Mouse (Mus musculus): ENCODE measurements around the gene Rep15. TPM values are rescaled to one million over a fixed set of nuclear protein-coding genes. Genes with fewer than 3 reads are reported as not detected.
A peak's percentile ranks its signal among the peaks of the same experiment; 100 is the strongest.

Rep15 gene
- polyA plus RNA-seq, 1 experiment from 2014 or later, result 0.90 TPM

- Histone ChIP-seq H3K27ac (peak within 1 kb of the TSS; percentile 88), H3K4me1 (peaks cover 21% of the 10 kb centered on the region), H3K27me3 (0 out of 2 replicates have a peak, but pooled peaks cover 5% of the 10 kb centered on the region), H3K9ac (peak within 1 kb of the TSS; percentile 86), H3K9me3 (replicated peaks) (no peaks in the 10 kb centered on the region), H3K4me2 (replicated peaks) (peak within 1 kb of the TSS; percentile 66), H3K4me3 (peak within 1 kb of the TSS; percentile 91), H3K36me3 (0 out of 2 replicates have a peak, but pooled peaks cover 16% of the 10 kb centered on the region)
- peak; percentile 100 for ATAC-seq (ENCODE audit: low FRiP score)
- 3% methylated on average over 66 of the region's 66 CpGs for WGBS
These were observed 10.2 kb downstream of the Rep15 start, which contains the start of gene Mrps35 for GRCm38 (mm10) chr6:147042291-147043290. Gene Mrps35, plus strand, starts transcription at chr6:147042764.

- H3K27ac ChIP-seq, result no peak overlapping the region
These were observed 11.2 kb downstream of the Rep15 start for GRCm38 (mm10) chr6:147043633-147044032.

GRCm38 (mm10) chr6:147049239-147049805, 16.9 kb downstream of the Rep15 start:
- Histone ChIP-seq H3K27me3 (no peaks in the 10 kb centered on the region), H3K4me1 (peaks cover 5% of the 10 kb centered on the region), H3K9me3 (replicated peaks) (no peaks in the 10 kb centered on the region), H3K36me3 (peaks cover 69% of the 10 kb centered on the region), H3K4me2 (replicated peaks) (no peak overlapping the region), H3K27ac (no peak overlapping the region), H3K4me3 (no peak overlapping the region), H3K9ac (no peak overlapping the region)
- no peak for ATAC-seq (ENCODE audit: low FRiP score)
- WGBS, result 96% methylated on average over 13 of the region's 13 CpGs

More at GRCm38 (mm10) chr6:147043633-147044032, 11.2 kb downstream of the Rep15 start:
- H3K36me3 ChIP-seq, result peaks cover 25% of the 10 kb centered on the region
- H3K9me3 ChIP-seq (replicated peaks), result no peaks in the 10 kb centered on the region
- ATAC-seq (ENCODE audit: low FRiP score), result no peak
- 59% methylated on average over 7 of the region's 7 CpGs for WGBS
- 0 out of 2 replicates have a peak, but pooled peaks cover 5% of the 10 kb centered on the region for H3K27me3 ChIP-seq
- H3K9ac ChIP-seq, result peak overlapping the region; percentile 86
- H3K4me3 ChIP-seq, result peak overlapping the region; percentile 91
- H3K4me2 ChIP-seq (replicated peaks), result peak overlapping the region; percentile 66
- peaks cover 21% of the 10 kb centered on the region for H3K4me1 ChIP-seq

GRCm38 (mm10) chr6:147051666-147052065, 19.3 kb downstream of the Rep15 start:
- Histone ChIP-seq H3K36me3 (peaks cover 79% of the 10 kb centered on the region), H3K9me3 (replicated peaks) (no peaks in the 10 kb centered on the region), H3K27ac (no peak overlapping the region), H3K4me2 (replicated peaks) (no peak overlapping the region), H3K4me3 (no peak overlapping the region), H3K4me1 (no peaks in the 10 kb centered on the region), H3K27me3 (no peaks in the 10 kb centered on the region), H3K9ac (no peak overlapping the region)
- WGBS, result 92% methylated on average over 8 of the region's 8 CpGs
- ATAC-seq (ENCODE audit: low FRiP score), result no peak

- Histone ChIP-seq H3K27ac (no peak overlapping the region), H3K4me3 (no peak overlapping the region), H3K36me3 (peaks cover 77% of the 10 kb centered on the region), H3K9me3 (replicated peaks) (no peaks in the 10 kb centered on the region), H3K4me2 (replicated peaks) (no peak overlapping the region), H3K27me3 (no peaks in the 10 kb centered on the region), H3K9ac (no peak overlapping the region), H3K4me1 (no peaks in the 10 kb centered on the region)
- 90% methylated on average over 9 of the region's 9 CpGs for WGBS
- no peak for ATAC-seq (ENCODE audit: low FRiP score)
These were observed 20.1 kb downstream of the Rep15 start for GRCm38 (mm10) chr6:147052440-147052839.

GRCm38 (mm10) chr6:147053785-147054646, 21.6 kb downstream of the Rep15 start:
- no peaks in the 10 kb centered on the region for H3K4me1 ChIP-seq
- no peaks in the 10 kb centered on the region for H3K9me3 ChIP-seq (replicated peaks)
- H3K4me3 ChIP-seq, result no peak overlapping the region
- H3K36me3 ChIP-seq, result peaks cover 69% of the 10 kb centered on the region
- no peaks in the 10 kb centered on the region for H3K27me3 ChIP-seq
- ATAC-seq (ENCODE audit: low FRiP score), result no peak
- H3K27ac ChIP-seq, result no peak overlapping the region
- H3K9ac ChIP-seq, result no peak overlapping the region
- no peak overlapping the region for H3K4me2 ChIP-seq (replicated peaks)
- 84% methylated on average over 19 of the region's 19 CpGs for WGBS

- no peaks in the 10 kb centered on the region for H3K4me1 ChIP-seq
- no peak overlapping the region for H3K27ac ChIP-seq
- no peaks in the 10 kb centered on the region for H3K27me3 ChIP-seq
- WGBS, result 93% methylated on average over 10 of the region's 10 CpGs
- H3K4me2 ChIP-seq (replicated peaks), result no peak overlapping the region
- no peak overlapping the region for H3K9ac ChIP-seq
- H3K36me3 ChIP-seq, result peaks cover 59% of the 10 kb centered on the region
- no peak overlapping the region for H3K4me3 ChIP-seq
- no peaks in the 10 kb centered on the region for H3K9me3 ChIP-seq (replicated peaks)
- no peak for ATAC-seq (ENCODE audit: low FRiP score)
These were observed 23.1 kb downstream of the Rep15 start for GRCm38 (mm10) chr6:147055374-147055977.

- 65% methylated on average over 7 of the region's 7 CpGs for WGBS
These were observed 26.9 kb downstream of the Rep15 start for GRCm38 (mm10) chr6:147059326-147059725.

GRCm38 (mm10) chr6:147061630-147062029, 29.2 kb downstream of the Rep15 start:
- Histone ChIP-seq H3K4me1 (no peaks in the 10 kb centered on the region), H3K9ac (no peak overlapping the region), H3K4me3 (no peak overlapping the region), H3K27ac (no peak overlapping the region), H3K36me3 (peaks cover 55% of the 10 kb centered on the region), H3K9me3 (replicated peaks) (no peaks in the 10 kb centered on the region), H3K4me2 (replicated peaks) (no peak overlapping the region), H3K27me3 (no peaks in the 10 kb centered on the region)
- 0 out of 2 replicates have a peak, but pooled peaks have one; percentile 13 for ATAC-seq (ENCODE audit: low FRiP score)
- 86% methylated on average over 9 of the region's 9 CpGs for WGBS

More at GRCm38 (mm10) chr6:147059326-147059725, 26.9 kb downstream of the Rep15 start:
- no peak for ATAC-seq (ENCODE audit: low FRiP score)
- Histone ChIP-seq H3K9ac (no peak overlapping the region), H3K4me1 (no peaks in the 10 kb centered on the region), H3K4me2 (replicated peaks) (no peak overlapping the region), H3K27ac (no peak overlapping the region), H3K9me3 (replicated peaks) (no peaks in the 10 kb centered on the region), H3K4me3 (no peak overlapping the region), H3K27me3 (no peaks in the 10 kb centered on the region), H3K36me3 (peaks cover 54% of the 10 kb centered on the region)

- 71% methylated on average over 7 of the region's 7 CpGs for WGBS
- no peak for ATAC-seq (ENCODE audit: low FRiP score)
- H3K36me3 ChIP-seq, result peaks cover 56% of the 10 kb centered on the region
These were observed 29.6 kb downstream of the Rep15 start for GRCm38 (mm10) chr6:147062034-147062433.

GRCm38 (mm10) chr6:147062694-147063093, 30.3 kb downstream of the Rep15 start:
- 85% methylated on average over 7 of the region's 7 CpGs for WGBS
- Histone ChIP-seq H3K36me3 (peaks cover 59% of the 10 kb centered on the region), H3K4me3 (no peak overlapping the region), H3K4me1 (no peaks in the 10 kb centered on the region), H3K9me3 (replicated peaks) (no peaks in the 10 kb centered on the region), H3K9ac (no peak overlapping the region), H3K27ac (no peak overlapping the region), H3K4me2 (replicated peaks) (no peak overlapping the region), H3K27me3 (no peaks in the 10 kb centered on the region)
- ATAC-seq (ENCODE audit: low FRiP score), result no peak

More at GRCm38 (mm10) chr6:147062034-147062433, 29.6 kb downstream of the Rep15 start:
- H3K4me3 ChIP-seq, result no peak overlapping the region
- no peak overlapping the region for H3K27ac ChIP-seq
- H3K4me2 ChIP-seq (replicated peaks), result no peak overlapping the region
- H3K9ac ChIP-seq, result no peak overlapping the region
- no peaks in the 10 kb centered on the region for H3K9me3 ChIP-seq (replicated peaks)
- no peaks in the 10 kb centered on the region for H3K27me3 ChIP-seq
- H3K4me1 ChIP-seq, result no peaks in the 10 kb centered on the region
